Mouse (Mus musculus) liver, postnatal 0 days (tissue): ENCODE measurements at regions not wholly inside any gene's neighbourhood (a gene's known extent, or its start where the extent isn't known, plus 50 kb on each side); places are given as distances from the start of the nearest gene placed in this dataset.

ENCODE experiments used
- ATAC-seq: fragments of 200-750 bp; cut with Nextera tagmentation; 2 replicates; pipeline ENCODE4 v1.8.0; 2017; ENCODE audit warnings: mild to moderate bottlenecking, moderate library complexity
- DNase-seq: peaks from one replicate; pipeline ENCODE4 v3.0.0-alpha.2; 2016
- H3K27ac ChIP-seq: fragments of 300-500 bp; sonication (generic); 2 replicates; pipeline ENCODE4 v1.5.1; 2014; ENCODE audit warnings: antibody characterized with exemption, moderate library complexity, mild to moderate bottlenecking, low read depth
- H3K27me3 ChIP-seq: fragments of 300-500 bp; sonication (generic); 2 replicates; pipeline ENCODE4 v1.6.1; 2014; ENCODE audit warnings: low read length, control low read depth, mixed read lengths; ENCODE audit not compliant: insufficient read depth
- H3K36me3 ChIP-seq: fragments of 300-500 bp; sonication (generic); replicated peaks from 2 replicates; pipeline ENCODE4 v1.6.1; 2014; ENCODE audit warnings: mild to moderate bottlenecking, control low read depth, low read length, moderate library complexity, mixed read lengths; ENCODE audit not compliant: insufficient read depth
- H3K4me1 ChIP-seq: fragments of 300-500 bp; sonication (generic); 2 replicates; pipeline ENCODE4 v1.6.1; 2014; ENCODE audit warnings: antibody characterized with exemption, mild to moderate bottlenecking, control low read depth; ENCODE audit not compliant: insufficient read depth
- H3K4me2 ChIP-seq: fragments of 300-500 bp; sonication (generic); 2 replicates; pipeline ENCODE4 v1.6.1; 2014; ENCODE audit warnings: low read depth, mild to moderate bottlenecking, low read length, moderate library complexity, mixed read lengths
- H3K4me3 ChIP-seq: fragments of 300-500 bp; sonication (generic); 2 replicates; pipeline ENCODE4 v1.5.1; 2014; ENCODE audit warnings: low read depth, low read length
- H3K9ac ChIP-seq: fragments of 300-500 bp; sonication (generic); replicated peaks from 2 replicates; pipeline ENCODE4 v1.6.1; 2014; ENCODE audit warnings: mild to moderate bottlenecking, moderate library complexity
- H3K9me3 ChIP-seq: fragments of 300-500 bp; sonication (generic); 2 replicates; pipeline ENCODE4 v1.6.1; 2016; ENCODE audit warnings: mild to moderate bottlenecking, control low read depth, low read length, mixed read lengths
- CTCF ChIP-seq: sonication (generic); IDR thresholded peaks from 2 replicates; pipeline ENCODE4 v1.5.1; 2016; ENCODE audit warnings: antibody characterized with exemption, low read depth
- EP300 ChIP-seq: IDR thresholded peaks from 2 replicates; pipeline ENCODE4 v1.6.1; 2016; ENCODE audit warnings: antibody characterized with exemption, low read depth, mild to moderate bottlenecking
- WGBS: fragments of 180-500 bp; shearing (Covaris S2); extraction: QIAGEN DNeasy Blood & Tissue Kit; methylation state at CpG from one replicate; pipeline ENCODE4 v1.1.7; 2014; ENCODE audit not compliant: insufficient replicate concordance; 5-methylcytosine and 5-hydroxymethylcytosine counted together

DNA sequence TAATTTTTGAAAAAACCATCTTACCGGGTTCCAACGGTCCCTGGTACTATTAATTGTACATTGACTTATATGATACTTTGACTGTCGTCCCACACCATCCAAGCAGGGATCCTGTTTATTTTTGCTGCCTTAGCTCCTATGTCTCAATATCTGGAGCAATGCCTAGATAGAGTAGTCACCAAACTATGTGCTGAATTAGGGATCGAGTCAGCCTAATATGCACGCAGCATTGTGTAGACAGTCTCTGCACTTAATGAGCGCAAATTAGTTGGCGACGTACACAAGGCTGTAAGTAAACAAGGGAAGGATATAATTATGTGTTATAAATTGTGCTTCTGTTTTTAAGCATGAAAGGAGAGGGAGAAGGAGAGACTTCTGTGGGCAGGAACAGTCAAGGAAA lies 1140.1 kb upstream of the Gulo start:
- Histone ChIP-seq H3K27ac (no peak overlapping the region), H3K4me1 (no peaks in the 10 kb centered on the region), H3K36me3 (no peaks in the 10 kb centered on the region), H3K9me3 (no peaks in the 10 kb centered on the region), H3K4me2 (no peak overlapping the region), H3K27me3 (no peaks in the 10 kb centered on the region), H3K4me3 (no peak overlapping the region), H3K9ac (no peak overlapping the region)
- 81% methylated on average over 8 of the region's 8 CpGs for WGBS
- TF ChIP-seq EP300 (no peak), CTCF (no peak)
- DNase-seq, result no peak
- no peak for ATAC-seq

DNA sequence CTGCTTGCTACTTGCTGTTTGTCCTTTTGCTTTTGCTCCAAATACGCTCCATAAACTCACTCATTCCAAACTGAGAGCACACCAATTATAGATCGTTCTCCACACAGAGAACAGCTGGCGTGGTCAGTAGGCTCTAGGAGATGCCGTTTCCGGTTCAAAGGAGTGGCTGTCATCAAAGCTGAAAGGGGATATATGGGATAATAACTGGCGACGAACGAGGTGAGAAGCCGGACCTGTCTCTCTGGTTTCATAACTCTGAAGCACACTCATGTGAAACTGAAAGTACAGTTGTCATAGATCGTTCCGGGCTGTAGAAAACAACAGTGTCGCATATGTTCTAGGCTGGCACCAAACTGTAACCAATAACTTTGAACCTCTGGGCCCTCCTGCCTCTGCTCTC lies 1137.6 kb upstream of the Gulo start:
- TF ChIP-seq EP300, result no peak
- TF ChIP-seq CTCF, result no peak
- Histone ChIP-seq H3K9ac (no peak overlapping the region), H3K9me3 (no peaks in the 10 kb centered on the region), H3K27me3 (no peaks in the 10 kb centered on the region), H3K27ac (no peak overlapping the region), H3K4me2 (no peak overlapping the region), H3K4me3 (no peak overlapping the region), H3K36me3 (no peaks in the 10 kb centered on the region), H3K4me1 (no peaks in the 10 kb centered on the region)
- DNase-seq (no peak), ATAC-seq (no peak)
- 82% methylated on average over 12 of the region's 12 CpGs for WGBS

DNA sequence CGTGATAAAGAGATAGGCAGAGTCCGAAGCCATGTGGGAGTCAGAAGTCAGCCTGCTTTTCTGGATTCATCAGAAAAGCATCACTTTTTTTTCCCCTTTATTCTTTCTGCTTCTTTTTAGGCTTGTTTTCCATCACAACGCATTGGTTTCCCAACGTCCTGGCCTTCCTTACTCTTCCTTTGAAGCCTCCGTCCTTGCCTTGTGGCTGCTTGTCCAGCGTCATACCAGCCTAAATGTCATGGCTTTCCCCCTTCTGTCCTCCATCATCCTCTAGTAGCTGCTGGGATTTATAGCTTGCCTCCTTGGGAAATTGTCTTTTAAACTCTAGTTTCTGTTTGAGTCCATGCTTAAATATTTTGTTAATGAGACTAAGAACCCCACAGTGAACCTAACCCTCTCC lies 1136.0 kb upstream of the Gulo start:
- no peak for ATAC-seq
- DNase-seq, result no peak
- no peaks in the 10 kb centered on the region for H3K9me3 ChIP-seq
- H3K9ac ChIP-seq, result no peak overlapping the region
- TF ChIP-seq EP300, result no peak
- no peak for TF ChIP-seq CTCF
- no peaks in the 10 kb centered on the region for H3K36me3 ChIP-seq
- H3K27me3 ChIP-seq, result no peaks in the 10 kb centered on the region
- no peak overlapping the region for H3K4me3 ChIP-seq
- 83% methylated on average over 6 of the region's 6 CpGs for WGBS
- H3K4me2 ChIP-seq, result no peak overlapping the region
- no peaks in the 10 kb centered on the region for H3K4me1 ChIP-seq
- no peak overlapping the region for H3K27ac ChIP-seq

DNA sequence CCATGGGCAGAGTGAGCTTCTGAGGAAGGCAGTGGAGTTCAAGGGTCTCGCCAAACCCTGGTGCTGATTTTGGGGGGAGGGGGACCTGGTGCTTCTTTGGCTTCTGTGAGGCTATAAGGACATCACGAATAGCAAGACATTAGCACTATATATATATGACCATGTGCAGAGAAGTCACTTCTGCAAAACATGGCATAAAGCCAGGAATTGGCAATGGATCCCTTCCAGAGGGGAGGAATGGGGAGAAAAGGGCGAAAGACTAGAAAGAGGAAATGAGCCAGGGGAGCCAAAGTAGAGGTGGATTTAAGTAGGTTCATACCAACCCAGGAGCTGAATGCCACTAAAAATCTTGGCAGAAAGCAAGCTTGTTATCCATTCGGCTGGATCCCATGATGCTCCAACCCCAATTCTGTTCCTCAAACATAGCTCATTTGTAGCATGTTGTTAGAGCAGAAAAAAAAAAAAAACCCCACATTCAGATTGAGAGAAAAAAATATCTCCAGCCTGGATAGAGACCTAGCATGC lies 1135.5 kb upstream of the Gulo start:
- DNase-seq, result no peak
- ATAC-seq, result no peak

DNA sequence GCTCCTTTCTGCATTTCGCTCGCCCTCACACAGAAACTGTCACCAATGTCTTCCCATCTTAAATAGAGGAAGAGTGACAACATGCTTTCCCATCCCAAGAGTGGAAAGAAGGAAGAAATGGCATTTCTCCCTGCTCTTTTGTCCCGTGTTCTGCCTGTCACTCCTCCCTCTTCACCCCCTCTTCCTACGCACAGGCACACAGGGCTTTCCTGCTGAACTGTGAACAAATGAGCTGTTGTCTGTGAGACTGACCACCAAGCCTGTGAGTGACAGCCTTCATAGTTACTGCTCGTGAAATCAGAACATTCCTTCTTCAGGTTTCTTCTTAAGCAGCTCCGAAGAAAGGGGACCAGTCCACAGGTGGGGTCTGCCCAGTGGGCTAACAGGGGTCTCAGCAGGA lies 1134.8 kb upstream of the Gulo start:
- Histone ChIP-seq H3K27ac (no peak overlapping the region), H3K36me3 (no peaks in the 10 kb centered on the region), H3K4me3 (no peak overlapping the region), H3K4me2 (no peak overlapping the region), H3K9me3 (no peaks in the 10 kb centered on the region), H3K27me3 (no peaks in the 10 kb centered on the region), H3K9ac (no peak overlapping the region), H3K4me1 (no peaks in the 10 kb centered on the region)
- TF ChIP-seq CTCF (no peak), EP300 (no peak)
- WGBS, result 68% methylated on average over 6 of the region's 6 CpGs
- DNase-seq (no peak), ATAC-seq (no peak)

More for the DNA sequence above, 1135.5 kb upstream of the Gulo start:
- Histone ChIP-seq H3K9ac (no peak overlapping the region), H3K27me3 (no peaks in the 10 kb centered on the region), H3K4me1 (no peaks in the 10 kb centered on the region), H3K4me2 (no peak overlapping the region), H3K36me3 (no peaks in the 10 kb centered on the region), H3K9me3 (no peaks in the 10 kb centered on the region), H3K4me3 (no peak overlapping the region), H3K27ac (no peak overlapping the region)
- 80% methylated on average over 4 of the region's 4 CpGs for WGBS
- no peak for TF ChIP-seq EP300
- TF ChIP-seq CTCF, result no peak

DNA sequence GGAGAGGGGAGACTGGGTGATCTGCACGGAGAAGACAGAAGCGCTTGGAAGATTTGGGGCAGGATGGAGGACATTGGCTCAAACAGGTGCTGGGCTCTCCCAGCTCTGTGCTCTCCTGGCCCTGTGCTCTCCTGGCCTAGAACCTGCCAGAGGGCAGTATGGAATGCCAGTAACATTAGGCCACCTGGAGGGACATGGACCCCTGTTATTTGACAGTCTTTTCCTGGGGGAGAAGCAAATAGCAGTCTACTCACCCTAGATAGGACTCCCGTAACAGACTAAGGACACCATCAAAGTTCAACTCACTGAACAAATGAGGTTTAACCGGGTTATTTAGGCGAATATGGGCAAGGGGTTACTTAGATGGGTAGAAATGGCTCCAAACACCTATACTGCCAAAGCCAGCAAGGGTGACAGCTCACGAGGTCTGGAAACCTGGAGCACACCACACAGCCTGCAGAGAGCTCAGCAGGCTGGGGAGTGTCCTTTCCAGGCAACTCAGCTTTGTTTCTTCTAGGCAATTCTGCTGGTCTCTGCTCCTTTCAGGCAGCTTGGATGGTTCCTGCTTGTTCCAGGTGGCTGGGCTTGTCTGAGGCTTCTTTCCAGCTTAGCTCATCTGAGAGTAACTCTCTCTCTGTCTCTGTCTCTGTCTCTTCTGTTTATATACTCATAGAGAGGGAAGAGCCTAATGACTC lies 1133.7 kb upstream of the Gulo start:
- Histone ChIP-seq H3K36me3 (no peaks in the 10 kb centered on the region), H3K9ac (no peak overlapping the region), H3K9me3 (no peaks in the 10 kb centered on the region), H3K4me1 (no peaks in the 10 kb centered on the region), H3K27ac (no peak overlapping the region), H3K27me3 (no peaks in the 10 kb centered on the region), H3K4me2 (no peak overlapping the region), H3K4me3 (no peak overlapping the region)
- WGBS, result 73% methylated on average over 6 of the region's 6 CpGs
- TF ChIP-seq CTCF (no peak), EP300 (no peak)
- ATAC-seq (no peak), DNase-seq (no peak)
